9 mouse cellular contexts compared by ENCODE assay signal in the genomic region with DNA sequence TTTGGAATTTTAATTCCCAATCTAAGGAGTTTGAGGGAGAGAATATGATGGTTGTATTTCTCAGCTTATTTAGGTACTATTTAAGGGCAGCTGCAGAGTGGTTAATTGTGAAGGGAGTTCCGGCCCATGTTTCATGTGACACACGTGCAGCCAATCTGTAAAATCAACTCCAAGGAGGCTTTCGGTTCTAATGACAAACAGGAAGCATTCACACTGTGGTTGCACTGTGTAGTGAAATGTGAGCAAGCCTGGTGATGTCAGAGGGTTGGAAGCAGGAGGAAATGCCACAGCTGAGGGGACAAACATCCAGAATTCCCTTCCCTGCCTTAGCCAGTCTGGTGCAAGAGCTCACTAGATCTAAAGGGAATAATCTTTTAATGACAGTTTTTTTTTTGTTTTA. TPM values are rescaled to one million over a fixed set of nuclear protein-coding genes. Genes with fewer than 3 reads are reported as not detected.
DNase-seq lines count a peak whose midpoint lies in the region; ATAC-seq and TF ChIP-seq lines count a peak whose summit lies in the region.
"Had no signal": no experiment of that assay in that cellular context is flagged by ENCODE, and none has a peak within 500 bp of the region (broad histone marks: within the 10 kb centered on the region; RNA-seq: fewer than 3 reads in every experiment).

No protein-coding gene starts in this region.

- TF ChIP-seq CTCF in brain, embryonic 14.5 days (IDR thresholded peaks at IDR 0.05; ENCODE audit: borderline replicate concordance, extremely low read depth, insufficient read depth, insufficient read length): no peak
- TF ChIP-seq CTCF in lung, embryonic 14.5 days (IDR thresholded peaks at IDR 0.05; ENCODE audit: low read depth): no peak

- no peak overlapping the region for H3K4me3 ChIP-seq in heart, embryonic 15.5 days
- no peak overlapping the region for H3K4me3 ChIP-seq in lung, embryonic 14.5 days (ENCODE audit: low read depth, low read length)
- H3K4me3 ChIP-seq: stomach, embryonic 15.5 days had no signal

- H3K27me3 ChIP-seq in heart, embryonic 15.5 days: no peaks in the 10 kb centered on the region
- no peaks in the 10 kb centered on the region for H3K27me3 ChIP-seq in lung, embryonic 14.5 days (ENCODE audit: insufficient read depth, low read length)
- H3K27me3 ChIP-seq: stomach, embryonic 15.5 days had no signal

- H3K27ac ChIP-seq in heart, embryonic 15.5 days: peak overlapping the region; percentile 13; the same call in 1 of the 2 replicates
- H3K27ac ChIP-seq in lung, embryonic 14.5 days (ENCODE audit: low read depth): peak overlapping the region; percentile 60
- H3K27ac ChIP-seq: stomach, embryonic 15.5 days had no signal

- peak; percentile 50; the same call in 1 of the 2 replicates for ATAC-seq in heart, embryonic 15.5 days (replicated peaks; ENCODE audit: insufficient number of reproducible peaks, insufficient read depth, low FRiP score, low read depth)
- ATAC-seq in lung, embryonic 14.5 days (ENCODE audit: insufficient read depth): peak; percentile 63

- DNase-seq in 3134 (ENCODE audit: extremely low read depth, insufficient read length, low spot score): peak; percentile 38
- peak; percentile 58 for DNase-seq in brain, embryonic 14.5 days (ENCODE audit: low read depth)
- DNase-seq in lung, embryonic 14.5 days: peak; percentile 74
- DNase-seq in thymus, postnatal 4 days: peak; percentile 17
- DNase-seq in testis, postnatal 10 days (ENCODE audit: low spot score): no peak
- no peak for DNase-seq in urinary bladder, postnatal 4 days (ENCODE audit: low spot score in 2 of 2)
- no peak for DNase-seq in cerebellum, postnatal 4 days (ENCODE audit: low spot score in 2 of 2)

- no peaks in the 10 kb centered on the region for H3K9me3 ChIP-seq in heart, embryonic 15.5 days (replicated peaks)
- no peaks in the 10 kb centered on the region for H3K9me3 ChIP-seq in lung, embryonic 14.5 days (ENCODE audit: low read depth, low read length)
- H3K9me3 ChIP-seq: stomach, embryonic 15.5 days had no signal

- H3K4me2 ChIP-seq in heart, embryonic 15.5 days: no peak overlapping the region; the same call in 1 of the 2 replicates
- no peak overlapping the region for H3K4me2 ChIP-seq in lung, embryonic 14.5 days
- H3K4me2 ChIP-seq: stomach, embryonic 15.5 days had no signal

- H3K9ac ChIP-seq in heart, embryonic 15.5 days: no peak overlapping the region
- H3K9ac ChIP-seq in lung, embryonic 14.5 days: no peak overlapping the region
- H3K9ac ChIP-seq: stomach, embryonic 15.5 days had no signal

- TF ChIP-seq POLR2A in brain, embryonic 14.5 days (IDR thresholded peaks at IDR 0.05; ENCODE audit: borderline replicate concordance, extremely low read depth, insufficient read depth, insufficient read length, poor library complexity, severe bottlenecking): no peak

- 22% methylated on average over 3 of the region's 3 CpGs for WGBS in heart, embryonic 15.5 days
- 15% methylated on average over 3 of the region's 3 CpGs for WGBS in lung, embryonic 14.5 days

- no peaks in the 10 kb centered on the region for H3K36me3 ChIP-seq in heart, embryonic 15.5 days
- no peaks in the 10 kb centered on the region for H3K36me3 ChIP-seq in lung, embryonic 14.5 days (ENCODE audit: insufficient read depth)
- H3K36me3 ChIP-seq: stomach, embryonic 15.5 days had no signal

- H3K4me1 ChIP-seq in heart, embryonic 15.5 days (replicated peaks): peaks cover 32% of the 10 kb centered on the region
- H3K4me1 ChIP-seq in lung, embryonic 14.5 days (ENCODE audit: insufficient read depth): peaks cover 16% of the 10 kb centered on the region
- H3K4me1 ChIP-seq: stomach, embryonic 15.5 days had no signal

RNA-seq across cellular contexts. Expression of gene Otud1, which starts 8.3 kb away (rescaled TPM):
- polyA plus RNA-seq in brain, embryonic 14.5 days (2012; rRNA removed): 2.2 and 2.5 TPM in 2 replicates
- polyA plus RNA-seq in heart, embryonic 15.5 days (2015; fragmentation: Nextera tagmentation; extraction: Ambion mirVana): 7.5 and 9.4 TPM in 2 replicates
- polyA plus RNA-seq in lung, embryonic 14.5 days (2014; fragmentation: Nextera tagmentation; extraction: Ambion mirVana): 8.9 and 9.5 TPM in 2 replicates

Comparison
In these comparisons a context has a peak if more than half of its experiments do, and no peak if none do; other contexts are left out.
1. DNase-seq: peak in 3134 (single experiment), brain, embryonic 14.5 days (single experiment), lung, embryonic 14.5 days (single experiment) and thymus, postnatal 4 days (single experiment); none in testis, postnatal 10 days (single experiment), urinary bladder, postnatal 4 days (0 of 2) and cerebellum, postnatal 4 days (0 of 2).